Mouse (Mus musculus): ENCODE results near the gene Tk1. TPM values are rescaled to one million over a fixed set of nuclear protein-coding genes. Genes with fewer than 3 reads are reported as not detected.
A peak's percentile ranks its signal among the peaks of the same experiment; 100 is the strongest.

The Tk1 gene
- polyA plus RNA-seq, 1 experiment from 2014 or later, result 150 TPM

- no peak within 1 kb of the TSS for H3K4me2 ChIP-seq
- peaks cover 9% of the 10 kb centered on the region for H3K4me1 ChIP-seq (replicated peaks)
- H3K27ac ChIP-seq, result no peak within 1 kb of the TSS
- ATAC-seq (ENCODE audit: low read depth), result no peak
- 5% methylated on average over 23 of the region's 23 CpGs for WGBS (ENCODE audit: insufficient replicate concordance)
- no peak for DNase-seq
- H3K36me3 ChIP-seq, result peaks cover 23% of the 10 kb centered on the region
- H3K27me3 ChIP-seq, result peaks cover 66% of the 10 kb centered on the region
- 0 out of 2 replicates have a peak, but pooled peaks cover 3% of the 10 kb centered on the region for H3K9me3 ChIP-seq (replicated peaks)
- H3K4me3 ChIP-seq (replicated peaks), result no peak within 1 kb of the TSS
- H3K9ac ChIP-seq, result no peak within 1 kb of the TSS
These were observed 34.7 kb upstream of the Tk1 start, which contains the start of gene Tmem235 for GRCm38 (mm10) chr11:117860601-117861000. Gene Tmem235 (plus strand): TSS chr11:117860752.

- no peak overlapping the region for H3K4me3 ChIP-seq (replicated peaks)
- peaks cover 52% of the 10 kb centered on the region for H3K27me3 ChIP-seq
- DNase-seq (no peak), ATAC-seq (ENCODE audit: low read depth) (no peak)
- H3K9ac ChIP-seq, result no peak overlapping the region
- WGBS (ENCODE audit: insufficient replicate concordance), result 64% methylated on average over 3 of the region's 3 CpGs
- H3K9me3 ChIP-seq (replicated peaks), result 0 out of 2 replicates have a peak, but pooled peaks cover 3% of the 10 kb centered on the region
- H3K27ac ChIP-seq, result no peak overlapping the region
- H3K36me3 ChIP-seq, result peaks cover 45% of the 10 kb centered on the region
- H3K4me2 ChIP-seq, result no peak overlapping the region
- H3K4me1 ChIP-seq (replicated peaks), result peaks cover 9% of the 10 kb centered on the region
These were observed 32.5 kb upstream of the Tk1 start for GRCm38 (mm10) chr11:117858392-117858791.

GRCm38 (mm10) chr11:117857462-117857861, 31.6 kb upstream of the Tk1 start:
- H3K4me3 ChIP-seq (replicated peaks), result no peak overlapping the region
- WGBS (ENCODE audit: insufficient replicate concordance), result 91% methylated on average over 10 of the region's 10 CpGs
- no peak overlapping the region for H3K27ac ChIP-seq
- peaks cover 15% of the 10 kb centered on the region for H3K4me1 ChIP-seq (replicated peaks)
- 0 out of 2 replicates have a peak, but pooled peaks cover 3% of the 10 kb centered on the region for H3K9me3 ChIP-seq (replicated peaks)
- H3K27me3 ChIP-seq, result peaks cover 42% of the 10 kb centered on the region
- peaks cover 55% of the 10 kb centered on the region for H3K36me3 ChIP-seq
- DNase-seq (no peak), ATAC-seq (ENCODE audit: low read depth) (no peak)
- H3K9ac ChIP-seq, result no peak overlapping the region
- H3K4me2 ChIP-seq, result no peak overlapping the region

GRCm38 (mm10) chr11:117855975-117856374, 30.1 kb upstream of the Tk1 start:
- 78% methylated on average over 1 of the region's 1 CpGs for WGBS (ENCODE audit: insufficient replicate concordance)
- Histone ChIP-seq H3K27me3 (peaks cover 27% of the 10 kb centered on the region), H3K27ac (no peak overlapping the region), H3K4me2 (no peak overlapping the region), H3K4me1 (replicated peaks) (peaks cover 28% of the 10 kb centered on the region), H3K9ac (no peak overlapping the region), H3K36me3 (peaks cover 69% of the 10 kb centered on the region), H3K9me3 (replicated peaks) (0 out of 2 replicates have a peak, but pooled peaks cover 3% of the 10 kb centered on the region), H3K4me3 (replicated peaks) (no peak overlapping the region)
- no peak for DNase-seq
- ATAC-seq (ENCODE audit: low read depth), result no peak

- Histone ChIP-seq H3K9me3 (replicated peaks) (0 out of 2 replicates have a peak, but pooled peaks cover 3% of the 10 kb centered on the region), H3K27me3 (peaks cover 21% of the 10 kb centered on the region), H3K27ac (no peak overlapping the region), H3K36me3 (peaks cover 73% of the 10 kb centered on the region), H3K4me3 (replicated peaks) (no peak overlapping the region), H3K4me1 (replicated peaks) (peaks cover 29% of the 10 kb centered on the region), H3K9ac (no peak overlapping the region), H3K4me2 (no peak overlapping the region)
- 86% methylated on average over 5 of the region's 5 CpGs for WGBS (ENCODE audit: insufficient replicate concordance)
- no peak for DNase-seq
- no peak for ATAC-seq (ENCODE audit: low read depth)
These were observed 29.5 kb upstream of the Tk1 start for GRCm38 (mm10) chr11:117855360-117855759.

GRCm38 (mm10) chr11:117854241-117854640, 28.3 kb upstream of the Tk1 start:
- no peak for ATAC-seq (ENCODE audit: low read depth)
- Histone ChIP-seq H3K27ac (no peak overlapping the region), H3K27me3 (peaks cover 10% of the 10 kb centered on the region), H3K36me3 (peaks cover 76% of the 10 kb centered on the region), H3K4me2 (no peak overlapping the region), H3K9ac (no peak overlapping the region), H3K9me3 (replicated peaks) (0 out of 2 replicates have a peak, but pooled peaks cover 3% of the 10 kb centered on the region), H3K4me3 (replicated peaks) (no peak overlapping the region), H3K4me1 (replicated peaks) (peaks cover 33% of the 10 kb centered on the region)
- no peak for DNase-seq
- 88% methylated on average over 9 of the region's 9 CpGs for WGBS (ENCODE audit: insufficient replicate concordance)

GRCm38 (mm10) chr11:117852875-117853274, 27.0 kb upstream of the Tk1 start:
- Histone ChIP-seq H3K4me3 (replicated peaks) (no peak overlapping the region), H3K9me3 (replicated peaks) (0 out of 2 replicates have a peak, but pooled peaks cover 3% of the 10 kb centered on the region), H3K36me3 (peaks cover 74% of the 10 kb centered on the region), H3K27me3 (no peaks in the 10 kb centered on the region), H3K27ac (no peak overlapping the region), H3K9ac (no peak overlapping the region), H3K4me2 (no peak overlapping the region), H3K4me1 (replicated peaks) (peaks cover 42% of the 10 kb centered on the region)
- DNase-seq (no peak), ATAC-seq (ENCODE audit: low read depth) (no peak)
- WGBS (ENCODE audit: insufficient replicate concordance), result 89% methylated on average over 3 of the region's 3 CpGs

GRCm38 (mm10) chr11:117848985-117849671, 23.2 kb upstream of the Tk1 start, which contains the start of gene Birc5:
Gene Birc5 (plus strand): TSS chr11:117849251.
- Histone ChIP-seq H3K9ac (peak within 1 kb of the TSS; percentile 93), H3K4me1 (replicated peaks) (peaks cover 75% of the 10 kb centered on the region), H3K4me3 (replicated peaks) (peak within 1 kb of the TSS; percentile 95), H3K4me2 (peak within 1 kb of the TSS; percentile 97), H3K27ac (peak within 1 kb of the TSS; percentile 95), H3K36me3 (peaks cover 38% of the 10 kb centered on the region), H3K27me3 (no peaks in the 10 kb centered on the region), H3K9me3 (replicated peaks) (no peaks in the 10 kb centered on the region)
- DNase-seq (peak; percentile 96), ATAC-seq (ENCODE audit: low read depth) (peak; percentile 86)
- under 1% methylated on average over 49 of the region's 51 CpGs for WGBS (ENCODE audit: insufficient replicate concordance)

- H3K9ac ChIP-seq, result peak overlapping the region; percentile 93
- H3K9me3 ChIP-seq (replicated peaks), result no peaks in the 10 kb centered on the region
- DNase-seq (no peak), ATAC-seq (ENCODE audit: low read depth) (peak; percentile 50)
- H3K4me1 ChIP-seq (replicated peaks), result peaks cover 75% of the 10 kb centered on the region
- H3K27me3 ChIP-seq, result no peaks in the 10 kb centered on the region
- peak overlapping the region; percentile 95 for H3K4me3 ChIP-seq (replicated peaks)
- H3K36me3 ChIP-seq, result peaks cover 31% of the 10 kb centered on the region
- peak overlapping the region; percentile 94 for H3K27ac ChIP-seq
- peak overlapping the region; percentile 97 for H3K4me2 ChIP-seq
- WGBS (ENCODE audit: insufficient replicate concordance), result 7% methylated on average over 19 of the region's 19 CpGs
These were observed 22.5 kb upstream of the Tk1 start for GRCm38 (mm10) chr11:117848271-117848984.

GRCm38 (mm10) chr11:117847593-117848215, 21.8 kb upstream of the Tk1 start:
- 72% methylated on average over 7 of the region's 7 CpGs for WGBS (ENCODE audit: insufficient replicate concordance)
- H3K4me3 ChIP-seq (replicated peaks), result peak overlapping the region; percentile 95
- no peaks in the 10 kb centered on the region for H3K27me3 ChIP-seq
- H3K9ac ChIP-seq, result peak overlapping the region; percentile 93
- H3K36me3 ChIP-seq, result peaks cover 24% of the 10 kb centered on the region
- peaks cover 71% of the 10 kb centered on the region for H3K4me1 ChIP-seq (replicated peaks)
- H3K9me3 ChIP-seq (replicated peaks), result no peaks in the 10 kb centered on the region
- DNase-seq (no peak), ATAC-seq (ENCODE audit: low read depth) (no peak)
- peak overlapping the region; percentile 94 for H3K27ac ChIP-seq
- peak overlapping the region; percentile 97 for H3K4me2 ChIP-seq

GRCm38 (mm10) chr11:117846640-117847039, 20.7 kb upstream of the Tk1 start:
- no peaks in the 10 kb centered on the region for H3K9me3 ChIP-seq (replicated peaks)
- peak overlapping the region; percentile 94 for H3K27ac ChIP-seq
- H3K9ac ChIP-seq, result 0 out of 2 replicates have a peak overlapping the region, but pooled peaks have one; percentile 36
- no peak for DNase-seq
- no peaks in the 10 kb centered on the region for H3K27me3 ChIP-seq
- H3K4me2 ChIP-seq, result no peak overlapping the region
- ATAC-seq (ENCODE audit: low read depth), result no peak
- 36% methylated on average over 5 of the region's 5 CpGs for WGBS (ENCODE audit: insufficient replicate concordance)
- H3K4me3 ChIP-seq (replicated peaks), result no peak overlapping the region
- peaks cover 13% of the 10 kb centered on the region for H3K36me3 ChIP-seq
- H3K4me1 ChIP-seq (replicated peaks), result peaks cover 61% of the 10 kb centered on the region
